Mouse (Mus musculus): ENCODE results near the gene Tff2. TPM values are rescaled to one million over a fixed set of nuclear protein-coding genes. Genes with fewer than 3 reads are reported as not detected.

Tff2 gene
- not detected for total RNA-seq (2023)

GRCm38 (mm10) chr17:31144040-31145037 lies at the start of gene Tff2:
Tff2 (minus strand) TSS chr17:31144282.

GRCm38 (mm10) chr17:31165127-31165526 lies 21.0 kb upstream of the Tff2 start, which contains the start of gene Tff1:
Tff1 (minus strand) TSS chr17:31165277.

DNA sequence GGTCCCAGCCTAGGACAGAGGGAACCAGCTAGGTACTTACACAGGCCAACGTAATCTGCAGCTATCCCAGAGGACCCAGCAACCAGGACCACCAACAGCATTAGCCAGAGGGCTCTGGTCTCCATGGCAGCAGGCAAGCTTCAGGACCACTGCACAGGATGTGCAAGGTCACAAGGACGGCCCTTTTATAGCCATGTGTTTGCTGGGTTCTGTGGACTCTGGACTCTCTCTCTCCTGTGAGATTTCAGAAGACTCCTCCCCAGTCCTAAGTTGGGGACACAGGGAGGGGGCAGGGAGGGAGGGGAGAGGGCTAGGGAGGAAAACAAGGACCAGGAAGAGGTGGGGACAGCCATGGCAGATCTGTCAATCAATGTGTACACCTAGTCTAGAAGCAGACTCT lies 14.6 kb downstream of the Tff2 start, which contains the start of gene Tff3:
TSS of gene Tff3 (minus strand) at position 195 of the 400 bp plus-strand sequence.

Other genes with a start within 250 kb of the Tff2 start
- gene Glp1r, start 242.5 kb downstream of the Tff2 start, total RNA-seq (2023) = not detected
- not detected for gene Umodl1, start 189.6 kb downstream of the Tff2 start, total RNA-seq (2023)
- gene Abcg1, start 86.6 kb downstream of the Tff2 start, total RNA-seq (2023) = 100 to 1,000 TPM; 123 to 132 TPM
- not detected for gene Tff3, start 14.6 kb downstream of the Tff2 start, total RNA-seq (2023)
- gene Tff1, start 21.0 kb upstream of the Tff2 start, total RNA-seq (2023) = not detected
- under 1 TPM; 0.23 to 0.65 TPM for gene Tmprss3, start 54.7 kb upstream of the Tff2 start, total RNA-seq (2023)
- under 1 TPM; 0.09 to 0.29 TPM for gene Ubash3a, start 63.6 kb upstream of the Tff2 start, total RNA-seq (2023)
- under 1 TPM in 1 of 2 experiments, not detected in 1; 0.73 TPM for gene Rsph1, start 133.1 kb upstream of the Tff2 start, total RNA-seq (2023)
- gene Slc37a1, start 142.5 kb upstream of the Tff2 start, total RNA-seq (2023) = 10 to 100 TPM; 42.8 to 46.5 TPM
- under 1 TPM in 1 of 2 experiments, not detected in 1; 0.70 TPM for gene Pde9a, start 241.9 kb upstream of the Tff2 start, total RNA-seq (2023)